Mouse (Mus musculus) liver, embryonic 16.5 days (tissue): ENCODE data around the gene Aicda. TPM values are rescaled to one million over a fixed set of nuclear protein-coding genes. Genes with fewer than 3 reads are reported as not detected.
"Not testable (repeated sequence)": the region's sequence is repeated elsewhere in the genome, so short reads cannot be mapped to it uniquely, and the experiment has no call there.

Source experiments
- ATAC-seq: fragments of 200-750 bp; cut with Nextera tagmentation; 2 replicates; pipeline ENCODE4 v1.8.0; 2017; ENCODE audit warnings: low read depth, mild to moderate bottlenecking, moderate number of reproducible peaks, moderate library complexity
- H3K27ac ChIP-seq: fragments of 300-500 bp; sonication (generic); 2 replicates; pipeline ENCODE4 v1.5.1; 2014; ENCODE audit warnings: mild to moderate bottlenecking, low read length
- H3K27me3 ChIP-seq: fragments of 300-500 bp; sonication (generic); 2 replicates; pipeline ENCODE4 v1.6.1; 2014; ENCODE audit warnings: low read depth, low read length, mixed read lengths; ENCODE audit not compliant: control insufficient read depth, insufficient read depth
- H3K36me3 ChIP-seq: fragments of 300-500 bp; sonication (generic); 2 replicates; pipeline ENCODE4 v1.6.1; 2014; ENCODE audit warnings: mild to moderate bottlenecking; ENCODE audit not compliant: control insufficient read depth, insufficient read depth
- H3K4me1 ChIP-seq: fragments of 300-500 bp; sonication (generic); 2 replicates; pipeline ENCODE4 v1.6.1; 2014; ENCODE audit warnings: low read depth, low read length, mixed read lengths; ENCODE audit not compliant: control insufficient read depth
- H3K4me2 ChIP-seq: fragments of 300-500 bp; sonication (generic); 2 replicates; pipeline ENCODE4 v1.6.1; 2014; ENCODE audit warnings: low read depth, low read length, mixed read lengths
- H3K4me3 ChIP-seq: fragments of 300-500 bp; sonication (generic); 2 replicates; pipeline ENCODE4 v1.5.1; 2014; ENCODE audit warnings: low read depth, mild to moderate bottlenecking, low read length
- H3K9ac ChIP-seq: fragments of 300-500 bp; sonication (generic); 2 replicates; pipeline ENCODE4 v1.6.1; 2014; ENCODE audit warnings: low read depth, low read length
- H3K9me3 ChIP-seq: fragments of 300-500 bp; sonication (generic); replicated peaks from 2 replicates; pipeline ENCODE4 v1.6.1; 2016; ENCODE audit warnings: low read length; ENCODE audit not compliant: control insufficient read depth
- WGBS: fragments of 180-500 bp; shearing (Covaris S2); extraction: QIAGEN DNeasy Blood & Tissue Kit; methylation state at CpG from one replicate; pipeline ENCODE4 v1.1.7; 2014; ENCODE audit not compliant: insufficient replicate concordance; 5-methylcytosine and 5-hydroxymethylcytosine counted together
- polyA plus RNA-seq: library from polyadenylated mRNA; unstranded; fragments of >200 nt; fragmentation: Nextera tagmentation; extraction: Ambion mirVana; gene quantifications from 2 replicates; pipeline ENCODE4 v1.2.1, GENCODE M21; 2015

Aicda gene
- not detected in 2 replicates for polyA plus RNA-seq

DNA sequence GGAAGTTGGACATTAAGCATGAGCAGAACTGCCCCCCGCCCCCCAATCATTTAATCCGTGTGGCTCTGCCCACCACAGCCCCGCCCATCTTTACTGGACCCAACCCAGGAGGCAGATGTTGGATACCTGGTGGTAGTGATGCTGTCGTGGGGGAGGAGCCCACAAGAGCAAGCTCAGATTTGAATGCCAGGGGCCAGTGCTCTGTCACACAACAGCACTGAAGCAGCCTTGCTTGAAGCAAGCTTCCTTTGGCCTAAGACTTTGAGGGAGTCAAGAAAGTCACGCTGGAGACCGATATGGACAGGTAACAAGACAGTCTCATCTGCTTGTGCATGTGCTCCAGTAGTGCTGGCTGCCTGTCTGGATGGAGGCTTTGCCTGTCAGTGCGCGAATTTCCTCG is at the start of gene Aicda:
Gene Aicda (plus strand): TSS at position 196 of the 400 bp plus-strand sequence.
- Histone ChIP-seq H3K4me1 (no peaks in the 10 kb centered on the region), H3K9me3 (no peaks in the 10 kb centered on the region), H3K4me3 (no peak within 1 kb of the TSS), H3K27me3 (no peaks in the 10 kb centered on the region), H3K36me3 (no peaks in the 10 kb centered on the region), H3K27ac (no peak within 1 kb of the TSS), H3K4me2 (no peak within 1 kb of the TSS), H3K9ac (no peak within 1 kb of the TSS)
- 46% methylated on average over 9 of the region's 9 CpGs for WGBS
- ATAC-seq, result no peak

DNA sequence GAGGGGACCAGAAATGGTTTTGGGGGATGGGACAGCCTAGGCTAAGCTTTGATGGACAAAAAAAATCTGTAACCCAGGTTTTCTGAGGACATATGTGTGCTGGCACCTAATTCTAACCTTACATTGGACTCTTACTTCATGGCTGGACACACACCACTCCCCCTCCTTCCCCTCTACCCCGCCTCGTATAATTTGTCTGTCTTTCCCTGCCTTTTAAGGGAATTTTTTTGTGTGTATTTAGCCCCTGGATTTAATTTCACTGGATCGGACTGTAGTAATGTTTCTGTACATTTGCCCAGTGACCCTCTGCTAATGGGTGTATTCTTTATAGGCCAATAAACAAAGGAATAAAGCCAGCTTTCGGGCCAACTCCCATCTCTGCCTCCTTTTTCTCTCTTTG is 48.6 kb upstream of the Aicda start:
- Histone ChIP-seq H3K4me3 (no peak overlapping the region), H3K4me1 (no peaks in the 10 kb centered on the region), H3K27ac (no peak overlapping the region), H3K9me3 (no peaks in the 10 kb centered on the region), H3K9ac (no peak overlapping the region), H3K27me3 (no peaks in the 10 kb centered on the region), H3K4me2 (no peak overlapping the region), H3K36me3 (no peaks in the 10 kb centered on the region)
- WGBS, result 69% methylated on average over 4 of the region's 4 CpGs
- ATAC-seq, result no peak

DNA sequence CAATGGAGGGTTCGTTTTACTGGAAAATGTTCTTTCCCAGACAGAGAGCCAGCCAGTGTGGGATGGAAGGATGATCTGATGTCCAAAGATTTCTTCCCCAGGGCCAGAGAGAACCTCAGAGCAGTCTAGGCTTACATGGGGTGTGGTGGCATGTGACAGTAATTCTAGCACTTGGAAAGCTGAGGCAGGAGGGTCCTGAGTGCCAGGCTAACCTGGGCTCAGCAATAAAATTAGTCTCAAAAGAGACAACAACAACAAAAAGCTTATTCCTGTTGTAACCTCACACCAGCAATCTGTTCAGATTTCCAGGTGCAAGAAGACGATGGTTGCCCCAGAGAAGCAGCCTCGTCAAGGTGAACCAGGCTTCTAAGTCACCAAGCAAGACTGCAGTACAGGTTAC is 48.1 kb upstream of the Aicda start, which contains the start of gene Mfap5:
Gene Mfap5 (plus strand): TSS at position 301 of the 400 bp plus-strand sequence.
- Histone ChIP-seq H3K4me3 (no peak within 1 kb of the TSS), H3K4me2 (no peak within 1 kb of the TSS), H3K27me3 (no peaks in the 10 kb centered on the region), H3K9ac (no peak within 1 kb of the TSS), H3K9me3 (no peaks in the 10 kb centered on the region), H3K27ac (no peak within 1 kb of the TSS), H3K4me1 (no peaks in the 10 kb centered on the region), H3K36me3 (no peaks in the 10 kb centered on the region)
- no peak for ATAC-seq
- WGBS, result 61% methylated on average over 3 of the region's 3 CpGs

DNA sequence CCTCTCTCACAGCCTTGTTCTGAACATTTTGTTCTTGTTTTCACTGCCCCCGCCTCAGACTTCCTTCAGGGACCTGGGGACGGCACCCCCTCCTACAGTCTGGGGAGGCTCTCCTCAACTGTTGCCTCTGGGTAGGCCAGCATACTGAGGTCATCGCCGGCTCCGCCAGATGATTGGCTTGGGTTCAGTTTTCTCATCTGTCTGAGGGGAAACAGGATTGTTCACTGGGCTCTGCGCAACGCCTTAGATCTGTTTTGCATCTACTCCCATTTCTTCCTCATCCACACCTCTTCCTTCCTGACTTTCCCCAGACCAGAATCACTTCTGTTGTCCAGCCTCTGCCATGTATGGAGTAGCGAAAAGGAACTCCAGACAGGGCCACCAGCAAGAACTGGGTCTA is 45.1 kb upstream of the Aicda start:
- Histone ChIP-seq H3K9me3 (no peaks in the 10 kb centered on the region), H3K9ac (no peak overlapping the region), H3K4me2 (no peak overlapping the region), H3K27me3 (no peaks in the 10 kb centered on the region), H3K4me3 (no peak overlapping the region), H3K4me1 (no peaks in the 10 kb centered on the region), H3K27ac (no peak overlapping the region), H3K36me3 (no peaks in the 10 kb centered on the region)
- WGBS, result 52% methylated on average over 8 of the region's 8 CpGs
- no peak for ATAC-seq

DNA sequence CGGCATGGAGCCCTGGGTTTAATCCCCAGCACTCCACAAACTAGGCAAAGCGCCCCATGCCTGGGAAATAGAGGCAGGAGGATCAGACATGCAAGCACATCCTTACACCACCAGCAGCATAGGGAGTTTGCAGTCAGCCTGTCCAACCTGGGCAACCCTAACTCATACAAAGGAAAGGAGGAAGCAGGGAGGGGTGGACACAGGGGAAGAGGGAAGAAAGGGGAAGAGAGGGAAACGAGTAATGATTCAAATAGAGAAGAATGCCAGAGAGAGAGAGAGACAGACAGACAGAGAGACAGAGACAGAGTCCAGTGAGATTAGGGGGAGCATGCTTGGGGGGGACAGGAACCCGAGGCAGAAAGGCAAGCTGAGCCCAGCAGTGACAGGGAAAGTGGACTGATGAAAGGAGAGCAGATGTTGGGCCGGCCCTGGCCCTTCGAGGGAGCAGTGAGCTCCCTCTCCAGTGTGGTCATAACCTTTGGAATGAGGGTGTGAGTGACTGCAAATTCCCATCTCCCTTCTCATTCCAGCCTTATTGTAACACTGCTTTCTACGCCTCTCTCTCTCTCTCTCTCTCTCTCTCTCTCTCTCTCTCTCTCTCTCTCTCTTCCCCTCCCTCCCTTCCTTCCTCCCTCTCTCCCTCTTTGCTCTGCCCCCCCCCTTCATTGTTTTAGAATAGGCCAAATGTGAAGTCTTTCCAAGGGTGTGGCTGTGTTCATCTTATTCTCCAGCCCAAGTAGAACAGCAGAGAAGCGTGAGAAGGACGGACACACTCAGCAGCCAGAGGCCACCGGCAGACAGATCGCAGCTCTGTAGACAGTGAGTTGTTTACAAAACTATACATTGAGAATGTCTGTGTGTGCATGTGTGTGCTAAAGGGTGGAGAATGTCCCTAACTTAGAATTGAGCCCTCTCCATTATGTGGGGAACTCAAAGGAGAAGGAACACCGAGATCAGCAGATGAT is 40.4 kb upstream of the Aicda start:
- H3K4me3 ChIP-seq, result no peak overlapping the region
- WGBS, result 53% methylated on average over 12 of the region's 12 CpGs
- H3K4me1 ChIP-seq, result no peaks in the 10 kb centered on the region

DNA sequence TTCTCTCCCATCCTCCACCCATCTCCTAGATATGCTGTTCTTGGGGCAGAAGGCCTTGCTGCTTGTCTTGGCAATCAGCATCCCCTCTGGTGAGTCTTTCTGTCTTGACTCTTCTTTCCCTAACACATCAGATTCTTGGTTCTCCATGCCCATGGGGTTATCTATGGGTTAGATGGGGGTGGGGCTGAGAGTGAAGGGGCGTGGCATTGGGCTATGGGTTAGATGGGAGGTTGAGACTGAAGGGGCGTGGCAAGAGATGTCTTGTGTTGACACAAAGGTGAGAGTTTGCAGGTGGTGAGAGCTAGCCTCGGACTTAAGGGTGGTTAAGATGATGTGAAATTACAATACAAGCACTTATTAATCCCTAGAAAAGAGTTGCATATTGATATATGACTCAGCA is 39.3 kb upstream of the Aicda start:
- no peak overlapping the region for H3K4me3 ChIP-seq
- no peaks in the 10 kb centered on the region for H3K4me1 ChIP-seq
- H3K36me3 ChIP-seq, result no peaks in the 10 kb centered on the region
- no peaks in the 10 kb centered on the region for H3K9me3 ChIP-seq
- ATAC-seq, result no peak
- H3K9ac ChIP-seq, result no peak overlapping the region
- no peaks in the 10 kb centered on the region for H3K27me3 ChIP-seq
- no peak overlapping the region for H3K27ac ChIP-seq
- no peak overlapping the region for H3K4me2 ChIP-seq
- WGBS, result 48% methylated on average over 3 of the region's 3 CpGs

More for the DNA sequence above, 40.4 kb upstream of the Aicda start:
- Histone ChIP-seq H3K4me2 (no peak overlapping the region), H3K27ac (no peak overlapping the region), H3K9me3 (no peaks in the 10 kb centered on the region), H3K36me3 (no peaks in the 10 kb centered on the region), H3K27me3 (no peaks in the 10 kb centered on the region), H3K9ac (no peak overlapping the region)
- no peak for ATAC-seq

DNA sequence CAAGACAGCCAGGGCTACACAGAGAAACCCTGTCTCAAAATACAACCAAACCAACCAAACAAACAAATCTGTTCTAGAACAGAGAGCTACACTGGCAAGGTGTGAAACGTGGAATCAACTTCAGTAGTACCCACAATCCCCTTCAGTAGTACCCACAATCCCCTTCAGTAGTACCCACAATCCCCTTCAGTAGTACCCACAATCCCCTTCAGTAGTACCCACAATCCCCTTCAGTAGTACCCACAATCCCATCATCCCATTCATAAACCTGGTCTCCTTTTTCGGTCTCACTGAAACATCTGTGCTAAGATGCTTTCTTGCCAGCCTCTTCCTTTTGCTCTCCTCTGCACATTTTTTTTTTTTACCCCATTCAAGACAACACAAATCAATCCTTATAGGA is 37.8 kb upstream of the Aicda start:
- not testable (repeated sequence) for H3K9ac ChIP-seq, H3K9me3 ChIP-seq, H3K36me3 ChIP-seq, H3K27ac ChIP-seq, H3K4me3 ChIP-seq, H3K4me1 ChIP-seq, H3K4me2 ChIP-seq, ATAC-seq, H3K27me3 ChIP-seq
- WGBS, result 81% methylated on average over 2 of the region's 2 CpGs

DNA sequence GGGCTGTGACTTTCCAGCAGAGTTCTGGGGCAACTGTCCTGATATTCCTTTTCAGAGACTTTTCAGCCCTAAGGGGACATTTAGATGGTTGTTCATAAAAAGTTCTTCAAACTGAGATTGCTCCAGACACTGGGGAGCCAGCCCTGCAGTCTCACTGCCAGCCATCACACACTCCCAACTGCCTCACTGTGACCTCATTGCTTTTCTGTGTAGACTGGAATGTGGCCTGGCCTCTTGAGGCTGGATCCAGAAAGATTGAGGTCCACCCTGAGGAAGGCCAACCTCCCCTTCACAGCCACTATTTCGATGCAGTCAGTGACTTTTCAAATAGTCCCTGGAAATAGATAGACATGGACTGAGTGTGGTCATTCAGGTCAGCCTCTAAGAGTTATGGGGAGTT is 35.9 kb upstream of the Aicda start:
- 61% methylated on average over 1 of the region's 1 CpGs for WGBS
- H3K9ac ChIP-seq, result no peak overlapping the region

DNA sequence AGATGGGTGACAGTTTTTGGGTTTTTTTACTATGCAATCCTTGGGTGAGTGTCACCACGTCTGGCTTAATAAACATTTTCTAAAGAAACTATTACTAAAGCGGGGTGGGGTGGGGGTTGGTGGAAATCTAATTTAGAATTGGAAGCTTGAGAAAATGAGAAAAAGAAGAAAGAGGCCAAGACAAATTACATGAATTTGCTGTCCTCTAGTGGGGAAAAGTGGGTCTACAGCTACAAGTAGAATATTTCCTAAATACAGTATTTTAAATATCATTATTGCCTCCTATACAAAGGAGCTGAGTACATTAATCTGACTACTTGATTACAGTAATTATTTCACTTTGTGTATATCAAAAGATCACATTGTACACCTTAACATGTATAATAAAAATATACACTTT is 34.2 kb upstream of the Aicda start:
- Histone ChIP-seq H3K4me2 (no peak overlapping the region), H3K9ac (no peak overlapping the region), H3K4me3 (no peak overlapping the region), H3K27me3 (no peaks in the 10 kb centered on the region), H3K9me3 (no peaks in the 10 kb centered on the region), H3K36me3 (no peaks in the 10 kb centered on the region), H3K4me1 (no peaks in the 10 kb centered on the region), H3K27ac (no peak overlapping the region)
- no peak for ATAC-seq
- 32% methylated on average over 2 of the region's 2 CpGs for WGBS

More for the DNA sequence above, 35.9 kb upstream of the Aicda start:
- Histone ChIP-seq H3K27me3 (no peaks in the 10 kb centered on the region), H3K4me3 (no peak overlapping the region), H3K27ac (no peak overlapping the region), H3K4me2 (no peak overlapping the region), H3K4me1 (no peaks in the 10 kb centered on the region), H3K9me3 (no peaks in the 10 kb centered on the region), H3K36me3 (no peaks in the 10 kb centered on the region)
- ATAC-seq, result no peak
